Mouse (Mus musculus) hindbrain, embryonic 14.5 days (tissue): Measurements from ENCODE around the gene Cxcl13. TPM values are rescaled to one million over a fixed set of nuclear protein-coding genes. Genes with fewer than 3 reads are reported as not detected.

Experiments
- ATAC-seq: fragments of 200-750 bp; cut with Nextera tagmentation; 2 replicates; pipeline ENCODE4 v1.8.0; 2017; ENCODE audit warnings: moderate number of reproducible peaks, mild to moderate bottlenecking, moderate TSS enrichment, moderate library complexity; ENCODE audit not compliant: low FRiP score
- DNase-seq: peaks from one replicate; pipeline ENCODE4 v3.0.0-alpha.2; 2015; ENCODE audit warnings: low spot score
- H3K27ac ChIP-seq: fragments of 300-500 bp; sonication (generic); 2 replicates; pipeline ENCODE4 v1.5.1; 2014; ENCODE audit warnings: mild to moderate bottlenecking, moderate library complexity
- H3K27me3 ChIP-seq: fragments of 300-500 bp; sonication (generic); 2 replicates; pipeline ENCODE4 v1.6.1; 2014; ENCODE audit warnings: mild to moderate bottlenecking, low read length, mixed read lengths; ENCODE audit not compliant: control insufficient read depth, insufficient read depth
- H3K36me3 ChIP-seq: fragments of 300-500 bp; sonication (generic); replicated peaks from 2 replicates; pipeline ENCODE4 v1.6.1; 2014; ENCODE audit not compliant: control insufficient read depth, insufficient read depth
- H3K4me1 ChIP-seq: fragments of 300-500 bp; sonication (generic); replicated peaks from 2 replicates; pipeline ENCODE4 v1.6.1; 2014; ENCODE audit warnings: antibody characterized with exemption, low read length, mixed read lengths; ENCODE audit not compliant: control insufficient read depth, insufficient read depth
- H3K4me2 ChIP-seq: fragments of 300-500 bp; sonication (generic); replicated peaks from 2 replicates; pipeline ENCODE4 v1.6.1; 2014; ENCODE audit warnings: mild to moderate bottlenecking, moderate library complexity
- H3K4me3 ChIP-seq: fragments of 300-500 bp; sonication (generic); replicated peaks from 2 replicates; pipeline ENCODE4 v1.5.1; 2014; ENCODE audit warnings: mild to moderate bottlenecking, low read length
- H3K9ac ChIP-seq: fragments of 300-500 bp; sonication (generic); 2 replicates; pipeline ENCODE4 v1.6.1; 2014
- H3K9me3 ChIP-seq: fragments of 300-500 bp; sonication (generic); 2 replicates; pipeline ENCODE4 v1.6.1; 2016; ENCODE audit warnings: low read length; ENCODE audit not compliant: control insufficient read depth
- WGBS: fragments of 180-500 bp; shearing (Covaris S2); extraction: QIAGEN DNeasy Blood & Tissue Kit; methylation state at CpG from one replicate; pipeline ENCODE4 v1.1.7; 2014; 5-methylcytosine and 5-hydroxymethylcytosine counted together
- polyA plus RNA-seq: library from polyadenylated mRNA; unstranded; fragments of >200 nt; fragmentation: Nextera tagmentation; extraction: Ambion mirVana; gene quantifications from 2 replicates; pipeline ENCODE4 v1.2.1, GENCODE M21; 2014

Gene Cxcl13
- polyA plus RNA-seq, 1 experiment from 2014 or later: 0.23 TPM

- WGBS: 73% methylated on average over 1 of the region's 1 CpGs
- no peaks in the 10 kb centered on the region for H3K4me1 ChIP-seq
- ATAC-seq (no peak), DNase-seq (no peak)
- no peak overlapping the region for H3K27ac ChIP-seq
- no peaks in the 10 kb centered on the region for H3K9me3 ChIP-seq
- H3K9ac ChIP-seq: no peak overlapping the region
- H3K27me3 ChIP-seq: no peaks in the 10 kb centered on the region
- H3K4me2 ChIP-seq: no peak overlapping the region
- no peaks in the 10 kb centered on the region for H3K36me3 ChIP-seq
- H3K4me3 ChIP-seq: no peak overlapping the region
Measured at GRCm38 (mm10) chr5:96009076-96009475, 52.3 kb downstream of the Cxcl13 start.

Other genes starting within 250 kb of the Cxcl13 start
- gene Gm7978, start 220.8 kb upstream of the Cxcl13 start, polyA plus RNA-seq: not detected in 2 replicates
- not detected in 2 replicates for gene Gm7982, start 214.9 kb upstream of the Cxcl13 start, polyA plus RNA-seq
- not detected in 2 replicates for gene E330014E10Rik, start 181.0 kb upstream of the Cxcl13 start, polyA plus RNA-seq
- gene Cnot6l, start 207.2 kb downstream of the Cxcl13 start, polyA plus RNA-seq: 19.1 and 20.0 TPM in 2 replicates